Mouse (Mus musculus) spleen, postnatal 10 days (tissue): ENCODE results near the gene Fnbp1.

Experiments used
- DNase-seq, 2 experiments: peaks; one replicate each; pipeline ENCODE4 v3.0.0; 2021 to 2022; ENCODE audit warnings: low spot score in 2 of 2

Fnbp1 gene

GRCm38 (mm10) chr2:31025458-31025857 lies 116.3 kb downstream of the Fnbp1 start:
- DNase-seq, result no peak

- peak; percentile 50 to 66 for DNase-seq
Measured at GRCm38 (mm10) chr2:31024618-31025370, 117.0 kb downstream of the Fnbp1 start.

GRCm38 (mm10) chr2:31023940-31024339 lies 117.9 kb downstream of the Fnbp1 start:
- DNase-seq, result no peak

GRCm38 (mm10) chr2:31020202-31020601 lies 121.6 kb downstream of the Fnbp1 start:
- DNase-seq, result no peak

GRCm38 (mm10) chr2:31019011-31019410 lies 122.8 kb downstream of the Fnbp1 start:
- DNase-seq, result no peak

- DNase-seq, result no peak
Measured at GRCm38 (mm10) chr2:31018519-31018918, 123.3 kb downstream of the Fnbp1 start.

- no peak for DNase-seq
Measured at GRCm38 (mm10) chr2:31017625-31018317, 124.0 kb downstream of the Fnbp1 start.

- no peak for DNase-seq
Measured at GRCm38 (mm10) chr2:31013371-31014120, 128.3 kb downstream of the Fnbp1 start.

GRCm38 (mm10) chr2:31007208-31007607 lies 134.6 kb downstream of the Fnbp1 start:
- DNase-seq, result no peak

- DNase-seq, result peak; percentile 46 to 72
Measured at GRCm38 (mm10) chr2:31006434-31006833, 135.4 kb downstream of the Fnbp1 start.

GRCm38 (mm10) chr2:31005453-31005852 lies 136.4 kb downstream of the Fnbp1 start:
- DNase-seq, result no peak

GRCm38 (mm10) chr2:31002857-31003256 lies 139.0 kb downstream of the Fnbp1 start:
- DNase-seq, result no peak

- DNase-seq, result no peak
Measured at GRCm38 (mm10) chr2:30998443-30999260, 143.2 kb downstream of the Fnbp1 start.

- no peak for DNase-seq
Measured at GRCm38 (mm10) chr2:30995432-30995996, 146.3 kb downstream of the Fnbp1 start.

- no peak for DNase-seq
Measured at GRCm38 (mm10) chr2:30994853-30995252, 147.0 kb downstream of the Fnbp1 start.

- DNase-seq, result no peak
Measured at GRCm38 (mm10) chr2:30990221-30990620, 151.6 kb downstream of the Fnbp1 start.

- DNase-seq, result peak in 1 of 2 experiments; percentile 65
Measured at GRCm38 (mm10) chr2:30985111-30986020, 156.4 kb downstream of the Fnbp1 start.

GRCm38 (mm10) chr2:30983024-30983423 lies 158.8 kb downstream of the Fnbp1 start:
- no peak for DNase-seq

GRCm38 (mm10) chr2:30981790-30982513 lies 159.9 kb downstream of the Fnbp1 start, which contains the start of the genes BC005624 and Usp20:
BC005624 (minus strand) TSS chr2:30982201.
Usp20 (plus strand) TSS chr2:30982279.
- DNase-seq, result peak; percentile 97 to 100
